Mouse (Mus musculus): ENCODE measurements around the gene Krtap16-1.

Krtap16-1 gene

GRCm38 (mm10) chr11:99964213-99964612, 22.2 kb downstream of the Krtap16-1 start:
- no peak for DNase-seq (ENCODE audit: low read depth in 1 of 2, low spot score in 2 of 2)

GRCm38 (mm10) chr11:99948175-99948574, 38.2 kb downstream of the Krtap16-1 start, which contains the start of gene Krtap9-5:
Gene Krtap9-5 (plus strand): TSS chr11:99948475.
- no peak for DNase-seq (ENCODE audit: low read depth in 1 of 2, low spot score in 2 of 2)

- no peak for DNase-seq (ENCODE audit: low read depth in 1 of 2, low spot score in 2 of 2)
These were observed 48.6 kb downstream of the Krtap16-1 start for GRCm38 (mm10) chr11:99937751-99938264.

GRCm38 (mm10) chr11:99935991-99936390, 50.4 kb downstream of the Krtap16-1 start, which contains the start of gene Krtap31-2:
Gene Krtap31-2 (plus strand): TSS chr11:99936291.
- no peak for DNase-seq (ENCODE audit: low read depth in 1 of 2, low spot score in 2 of 2)
